Mouse (Mus musculus): ENCODE measurements around the gene Mob3b.

- TF ChIP-seq TAL1 (IDR thresholded peaks at IDR 0.05; ENCODE audit: low read length) (no peak), GATA1 (IDR thresholded peaks at IDR 0.05; ENCODE audit: low read length) (no peak)
Measured at GRCm38 (mm10) chr4:35165947-35166346, 8.7 kb upstream of the Mob3b start.

Data from erythroblast, embryonic 14.5 days (primary cell).